Mouse (Mus musculus): Measurements from ENCODE around the gene N4bp3. TPM values are rescaled to one million over a fixed set of nuclear protein-coding genes. Genes with fewer than 3 reads are reported as not detected.

Gene N4bp3
- polyA plus RNA-seq, 1 experiment = 0.11 TPM

DNA sequence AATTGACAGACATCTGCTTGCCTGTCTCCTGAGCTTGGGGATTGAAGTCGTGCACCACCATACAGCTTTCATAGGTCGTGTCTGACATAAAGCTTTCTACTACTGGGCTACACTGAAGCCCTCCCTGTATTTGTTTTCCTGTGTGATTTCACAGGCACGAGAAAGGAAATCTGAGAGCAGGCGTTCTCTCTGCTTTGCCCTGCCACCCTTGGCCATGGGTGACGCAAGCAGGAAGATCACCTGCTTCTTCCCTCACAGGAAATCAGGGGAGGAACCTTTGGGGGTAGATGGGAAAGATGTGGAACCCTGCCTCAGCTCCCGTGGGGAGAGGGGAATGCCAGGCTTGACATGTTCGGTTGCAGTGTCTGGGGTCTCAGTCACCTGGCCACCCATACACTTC lies 7.6 kb upstream of the N4bp3 start:
- TF ChIP-seq GATA1 (IDR thresholded peaks at IDR 0.05; ENCODE audit: low read length) = no peak

DNA sequence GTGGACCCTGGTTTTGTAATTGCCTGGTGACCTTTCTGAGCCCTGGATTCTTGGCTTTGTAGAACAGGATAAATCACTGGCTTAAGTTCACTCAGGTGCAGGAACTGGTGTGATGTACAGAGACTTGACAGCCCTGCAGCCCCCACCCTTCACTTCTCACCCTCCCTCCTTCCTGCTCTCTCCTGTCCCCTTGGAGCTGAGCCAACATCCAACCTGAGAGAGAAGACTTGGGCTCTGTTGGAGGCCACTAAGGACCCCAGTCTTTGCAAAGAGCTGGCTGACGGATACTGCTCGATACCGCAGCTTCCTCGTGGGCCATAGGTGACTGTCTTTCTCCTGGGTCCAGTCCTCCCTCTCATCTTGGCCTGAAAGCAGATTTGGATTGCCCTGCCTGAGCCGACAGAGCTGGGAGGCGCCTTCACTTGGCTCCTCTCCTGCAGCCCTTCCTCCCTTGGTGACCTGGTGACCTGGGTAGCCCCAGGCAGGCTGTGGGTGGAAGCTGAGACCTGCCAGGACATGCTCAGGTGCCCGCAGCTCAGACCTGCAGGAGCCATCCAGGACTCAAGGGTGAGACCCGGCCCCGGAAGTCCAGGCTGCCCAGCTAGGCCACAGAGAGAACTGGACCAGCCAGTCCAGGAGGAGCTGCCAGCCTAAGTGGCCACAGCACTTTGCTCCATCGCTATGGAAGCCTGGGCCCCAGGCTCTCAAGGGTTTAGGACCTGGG lies 6.3 kb upstream of the N4bp3 start:
- TF ChIP-seq GATA1 (IDR thresholded peaks at IDR 0.05; ENCODE audit: low read length) = no peak

DNA sequence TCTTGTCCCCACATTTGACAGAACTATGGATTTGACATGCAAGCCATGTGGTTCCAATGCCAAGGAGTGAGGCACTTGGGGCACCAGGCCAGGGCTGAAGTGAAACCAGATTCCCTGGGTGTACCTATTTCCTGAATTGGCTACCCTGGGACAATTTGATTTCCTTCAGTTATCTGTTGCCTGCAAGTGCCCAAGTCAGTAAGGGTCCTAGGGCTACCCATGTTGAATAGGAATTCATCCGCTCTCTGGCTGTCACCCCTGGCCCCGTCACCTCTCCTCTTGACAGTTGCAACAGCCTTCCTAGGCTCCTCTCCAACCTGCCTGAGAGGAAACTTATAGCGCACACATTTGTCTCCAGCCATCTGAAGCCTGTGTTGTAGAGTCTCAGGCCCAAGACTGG lies 4.2 kb upstream of the N4bp3 start:
- TF ChIP-seq GATA1 (IDR thresholded peaks at IDR 0.05; ENCODE audit: low read length) = no peak

DNA sequence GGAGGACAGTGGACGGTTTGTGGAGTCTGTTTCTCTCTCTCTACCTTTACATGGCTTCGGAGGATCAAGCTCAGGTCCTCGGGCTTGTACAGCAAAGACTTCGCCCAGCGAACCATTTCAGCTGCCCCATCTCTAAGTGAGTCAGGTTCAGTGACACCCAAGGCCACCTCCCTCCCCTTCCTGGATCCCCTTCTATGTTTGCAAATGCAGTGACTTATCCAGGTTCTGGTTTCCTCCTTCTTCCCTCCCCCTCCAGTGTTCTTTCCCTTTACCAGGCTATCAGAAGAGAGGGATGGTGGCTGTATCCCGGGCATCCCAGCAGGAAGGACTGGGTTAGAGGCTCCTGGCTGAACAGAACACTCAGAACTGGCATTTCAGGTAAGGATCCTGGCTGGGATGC lies 3.1 kb upstream of the N4bp3 start:
- TF ChIP-seq GATA1 (IDR thresholded peaks at IDR 0.05; ENCODE audit: low read length) = no peak

- no peak for TF ChIP-seq GATA1 (IDR thresholded peaks at IDR 0.05; ENCODE audit: low read length)
These were observed 2.3 kb upstream of the N4bp3 start for GRCm38 (mm10) chr11:51652889-51653418.

- TF ChIP-seq GATA1 (IDR thresholded peaks at IDR 0.05; ENCODE audit: low read length) = no peak
These were observed 381 bp downstream of the N4bp3 start for GRCm38 (mm10) chr11:51650261-51650660.

DNA sequence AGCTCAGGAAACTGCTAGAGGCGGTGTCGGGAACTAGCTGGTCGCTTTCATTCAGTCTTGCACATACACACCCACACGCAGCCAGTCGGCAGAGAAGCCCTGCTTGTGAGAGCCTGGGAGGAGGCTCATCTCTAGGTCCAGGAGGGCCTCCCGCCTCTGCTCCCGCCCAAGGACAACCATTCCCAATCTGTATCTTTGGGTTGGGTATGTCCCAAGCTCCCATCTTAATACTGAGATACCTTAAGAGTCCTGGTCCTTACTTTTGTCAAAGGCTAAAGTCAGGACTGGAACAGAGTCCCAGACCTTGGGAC lies 798 bp downstream of the N4bp3 start:
- TF ChIP-seq GATA1 (IDR thresholded peaks at IDR 0.05; ENCODE audit: low read length) = no peak

DNA sequence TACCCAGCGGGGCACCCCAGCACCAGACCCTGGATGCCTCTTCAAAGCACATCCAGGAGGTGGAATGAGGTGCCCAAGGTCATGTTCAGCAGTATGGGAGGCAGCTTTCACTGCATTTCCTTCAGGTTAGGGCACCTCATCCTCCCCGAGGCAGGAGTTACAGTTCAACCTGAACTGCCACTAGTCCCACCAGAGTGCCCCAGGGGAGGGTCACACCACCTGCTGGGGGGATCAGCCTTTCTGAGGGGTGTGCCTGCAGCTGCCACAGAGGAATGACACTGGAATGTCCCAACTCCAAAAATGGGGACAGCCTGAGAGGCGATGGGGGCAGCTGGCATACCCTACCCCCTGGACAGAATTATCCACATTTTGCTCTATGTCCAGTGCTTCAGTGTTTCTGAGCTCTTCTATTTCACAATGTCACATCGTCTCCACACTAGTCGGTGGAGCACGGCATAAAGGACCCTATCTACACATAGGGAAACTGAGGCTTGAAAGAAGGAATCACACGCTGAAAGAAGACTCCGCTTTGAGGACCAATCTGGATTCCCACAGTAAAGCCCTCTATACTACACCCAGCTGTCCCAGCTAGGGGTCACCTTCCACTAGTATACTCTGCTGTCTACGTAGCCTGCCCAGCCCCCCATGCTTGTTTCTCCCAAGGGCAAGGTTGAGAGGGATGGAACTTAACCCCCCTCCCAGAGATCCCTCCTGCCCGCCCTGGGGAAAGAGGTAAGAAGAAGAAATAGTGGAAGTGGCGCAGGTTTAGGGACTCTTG lies 1.3 kb downstream of the N4bp3 start:
- no peak for TF ChIP-seq GATA1 (IDR thresholded peaks at IDR 0.05; ENCODE audit: low read length)

- TF ChIP-seq GATA1 (IDR thresholded peaks at IDR 0.05; ENCODE audit: low read length) = no peak
These were observed 2.1 kb downstream of the N4bp3 start for GRCm38 (mm10) chr11:51648566-51648965.

DNA sequence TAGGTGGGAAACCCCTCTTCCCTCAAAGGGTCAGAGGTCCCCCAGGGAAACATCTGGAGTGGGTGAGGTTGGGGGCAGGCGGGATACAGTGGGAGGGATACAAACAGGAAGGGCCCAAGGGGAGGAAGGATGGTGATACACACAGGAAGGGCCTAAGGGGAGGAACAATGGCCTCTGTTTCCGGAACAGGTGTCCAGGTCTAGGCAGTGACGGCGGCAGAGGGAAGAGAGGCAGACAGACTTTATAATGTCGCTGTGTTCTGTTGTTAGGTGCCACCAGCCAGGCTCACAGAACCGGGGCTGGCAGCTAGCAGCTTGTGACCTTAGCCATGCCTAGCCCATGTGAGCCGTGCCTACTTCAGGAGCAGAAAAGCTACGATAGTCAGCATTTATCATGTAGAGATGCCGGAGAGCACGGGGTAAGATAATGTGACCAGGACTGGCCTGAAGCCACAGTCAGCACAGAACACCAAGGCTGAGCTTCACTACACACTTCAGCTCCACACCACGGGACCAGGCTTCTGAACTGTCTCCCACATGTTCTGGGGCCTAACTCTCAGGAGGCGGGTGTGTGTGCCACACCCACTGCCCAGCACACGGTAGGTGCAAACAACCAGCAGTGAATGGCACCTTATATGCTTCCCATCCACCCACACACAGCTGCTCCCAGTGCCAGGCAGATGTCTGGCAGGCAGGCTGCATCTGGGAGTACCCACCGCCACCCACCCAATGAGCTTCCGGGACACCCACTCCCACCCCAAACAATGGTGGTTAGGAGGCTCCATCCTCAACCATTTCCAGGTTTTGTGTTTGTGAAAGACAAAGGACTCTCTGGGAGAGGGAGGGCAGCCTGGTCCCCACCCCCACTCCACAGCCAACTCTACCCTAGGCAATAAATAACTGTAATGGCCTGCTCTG lies 3.6 kb downstream of the N4bp3 start:
- TF ChIP-seq GATA1 (IDR thresholded peaks at IDR 0.05; ENCODE audit: low read length) = no peak

DNA sequence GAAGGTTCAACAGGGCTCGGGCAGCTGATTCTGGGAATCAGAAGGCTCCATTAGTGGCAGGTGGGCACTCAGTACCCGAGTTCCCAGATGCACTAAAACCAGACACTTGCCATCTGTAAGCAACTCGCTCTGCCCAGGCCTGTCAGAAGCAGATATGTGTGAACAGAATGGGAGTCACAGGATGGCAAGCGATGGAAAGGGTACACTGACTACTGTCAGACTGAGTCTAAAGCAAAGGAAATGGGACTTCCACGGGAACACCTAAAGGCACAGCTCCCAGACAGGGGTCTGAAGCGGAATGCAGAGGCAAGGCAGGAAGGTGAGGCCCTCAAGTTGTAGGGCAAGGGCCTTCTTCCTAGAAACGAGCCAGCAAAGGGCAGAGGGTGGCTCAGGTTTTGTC lies 4.4 kb downstream of the N4bp3 start:
- TF ChIP-seq GATA1 (IDR thresholded peaks at IDR 0.05; ENCODE audit: low read length) = no peak

GRCm38 (mm10) chr11:51645293-51645692 lies 5.3 kb downstream of the N4bp3 start:
- TF ChIP-seq GATA1 (IDR thresholded peaks at IDR 0.05; ENCODE audit: low read length) = no peak

- TF ChIP-seq GATA1 (IDR thresholded peaks at IDR 0.05; ENCODE audit: low read length) = no peak
These were observed 6.4 kb downstream of the N4bp3 start for GRCm38 (mm10) chr11:51644217-51644616.

DNA sequence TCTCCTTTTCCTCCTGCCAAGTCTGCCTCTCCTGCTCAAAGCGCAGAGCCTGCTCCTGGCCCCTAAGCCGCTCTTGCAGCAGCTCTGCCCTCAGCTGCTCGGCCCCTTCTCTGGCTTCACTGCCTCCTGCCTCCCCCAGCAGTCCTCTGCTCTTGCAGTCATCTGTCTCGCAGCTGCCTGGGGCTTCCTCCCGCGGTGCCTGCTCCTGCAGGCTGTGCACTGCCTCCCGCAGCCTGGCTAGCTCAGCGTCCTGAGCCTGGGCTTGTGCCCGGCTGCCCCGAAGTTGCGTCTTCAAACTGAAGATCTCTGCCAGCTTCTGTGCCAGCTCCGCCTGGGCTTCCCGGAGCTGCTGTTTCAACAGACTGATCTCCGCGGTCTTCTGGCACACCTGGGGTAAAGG lies 6.9 kb downstream of the N4bp3 start:
- TF ChIP-seq GATA1 (IDR thresholded peaks at IDR 0.05; ENCODE audit: low read length) = no peak

GRCm38 (mm10) chr11:51643202-51643601 lies 7.4 kb downstream of the N4bp3 start:
- no peak for TF ChIP-seq GATA1 (IDR thresholded peaks at IDR 0.05; ENCODE audit: low read length)

DNA sequence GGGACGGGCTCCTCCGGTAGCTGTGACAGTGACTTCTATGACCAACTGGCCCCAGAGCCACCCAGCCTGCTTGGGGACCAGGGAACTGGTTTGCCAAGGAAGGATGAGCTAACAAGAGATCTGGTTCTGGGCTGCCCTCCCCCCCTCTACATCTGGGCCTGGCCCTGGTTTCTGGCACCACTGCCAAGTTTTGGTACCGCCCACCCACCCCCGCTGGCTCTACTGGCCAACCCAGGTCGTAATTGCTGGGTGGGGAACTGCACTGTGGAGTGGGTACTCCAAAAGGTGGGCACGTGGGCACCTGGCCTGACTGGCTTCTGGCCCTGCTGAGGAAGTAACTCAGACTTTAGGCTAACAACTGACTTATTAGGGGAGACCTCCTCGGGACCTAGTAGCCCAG lies 9.9 kb downstream of the N4bp3 start:
- no peak for TF ChIP-seq GATA1 (IDR thresholded peaks at IDR 0.05; ENCODE audit: low read length)

All from G1E-ER4 (cell line).